Mouse (Mus musculus) heart, adult 2 months (tissue): ENCODE measurements around the gene Fgfr2.

Experiments
- CTCF ChIP-seq: fragments of 200-600 bp; IDR thresholded peaks from 2 replicates; pipeline ENCODE4 v1.8.1; 2022; ENCODE audit warnings: antibody characterized with exemption, mild to moderate bottlenecking, moderate library complexity
- POLR2A ChIP-seq: fragments of 200-500 bp; IDR thresholded peaks from 2 replicates; pipeline ENCODE4 v1.6.1; 2011; ENCODE audit warnings: mild to moderate bottlenecking, low read depth, low read length, control low read depth; ENCODE audit not compliant: insufficient read depth

DNA sequence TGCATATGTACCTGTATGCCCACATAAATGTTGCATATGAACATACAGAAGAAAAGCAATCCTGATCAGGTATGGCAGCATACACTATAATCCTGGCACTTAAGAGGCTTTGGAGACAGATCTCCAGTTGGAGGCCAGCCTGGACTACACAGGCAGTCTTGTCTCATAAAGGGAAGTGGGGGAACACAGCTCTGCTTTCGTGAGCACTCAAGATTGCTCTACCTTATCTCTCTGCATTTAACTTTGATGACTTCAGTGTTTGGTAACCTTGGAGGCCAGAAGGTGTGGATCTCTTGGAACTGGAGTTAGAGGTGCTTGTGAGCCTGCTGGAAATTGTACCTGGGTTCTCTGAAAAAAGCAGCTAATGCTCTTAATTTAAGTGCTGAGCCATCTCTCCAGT, 242.9 kb downstream of the Fgfr2 start:
- TF ChIP-seq POLR2A, result no peak
- no peak for TF ChIP-seq CTCF
